25 mouse cellular contexts compared by ENCODE assay signal in genomic region chr11:109716981-109717380, GRCm38 (mm10). TPM values are rescaled to one million over a fixed set of nuclear protein-coding genes. Genes with fewer than 3 reads are reported as not detected.
DNase-seq lines count a peak whose midpoint lies in the region; ATAC-seq and TF ChIP-seq lines count a peak whose summit lies in the region.
"Had no signal": no experiment of that assay in that cellular context is flagged by ENCODE, and none has a peak within 500 bp of the region (broad histone marks: within the 10 kb centered on the region; RNA-seq: fewer than 3 reads in every experiment).

No protein-coding gene starts in this region.

- no peak for DNase-seq in forebrain, embryonic 14.5 days (ENCODE audit: low spot score)
- no peak for DNase-seq in hindbrain, postnatal 0 days (ENCODE audit: low spot score)
- no peak for DNase-seq in hindbrain, embryonic 10.5 days (ENCODE audit: low spot score)
- peak; percentile 17 for DNase-seq in Muller cell, postnatal 12 days (ENCODE audit: inconsistent ontology term)
- no peak for DNase-seq in adrenal gland, adult 8-10 months
- DNase-seq: adrenal gland, adult 2 months; B cell, adult 2 months; kidney, adult 11 months; kidney, postnatal 14 days; left cerebral cortex, postnatal 4 days; liver; thymus, adult 18-20 months; thymus, postnatal 25 days had no signal

- H3K4me3 ChIP-seq in forebrain, embryonic 15.5 days, result no peak overlapping the region
- H3K4me3 ChIP-seq in forebrain, embryonic 14.5 days (ENCODE audit: low read depth, low read length), result no peak overlapping the region
- no peak overlapping the region for H3K4me3 ChIP-seq in hindbrain, postnatal 0 days (ENCODE audit: low read length)
- H3K4me3 ChIP-seq in hindbrain, embryonic 10.5 days, result no peak overlapping the region
- H3K4me3 ChIP-seq in cortical plate, adult 2 months (ENCODE audit: insufficient read depth, low read length), result no peak overlapping the region
- H3K4me3 ChIP-seq: embryonic facial prominence, embryonic 13.5 days; erythroblast, embryonic 14.5 days; heart, embryonic 10.5 days; heart, embryonic 15.5 days; hindbrain, embryonic 13.5 days; neural tube, embryonic 12.5 days had no signal

- no peak overlapping the region for H3K4me2 ChIP-seq in forebrain, embryonic 15.5 days (replicated peaks)
- H3K4me2 ChIP-seq in forebrain, embryonic 14.5 days (ENCODE audit: low read length), result no peak overlapping the region
- H3K4me2 ChIP-seq in hindbrain, postnatal 0 days (ENCODE audit: low read depth, low read length), result no peak overlapping the region
- H3K4me2 ChIP-seq: embryonic facial prominence, embryonic 13.5 days; heart, embryonic 15.5 days; hindbrain, embryonic 13.5 days; midbrain, embryonic 11.5 days; neural tube, embryonic 12.5 days had no signal

- no peaks in the 10 kb centered on the region for H3K36me3 ChIP-seq in forebrain, embryonic 15.5 days
- no peaks in the 10 kb centered on the region for H3K36me3 ChIP-seq in forebrain, embryonic 14.5 days (ENCODE audit: control insufficient read depth, insufficient read depth, low read length)
- H3K36me3 ChIP-seq in hindbrain, postnatal 0 days (ENCODE audit: insufficient read depth, low read length), result no peaks in the 10 kb centered on the region
- no peaks in the 10 kb centered on the region for H3K36me3 ChIP-seq in hindbrain, embryonic 10.5 days
- H3K36me3 ChIP-seq: embryonic facial prominence, embryonic 13.5 days; heart, embryonic 10.5 days; heart, embryonic 15.5 days; hindbrain, embryonic 13.5 days; neural tube, embryonic 12.5 days had no signal

- TF ChIP-seq POLR2A in cortical plate, adult 2 months (IDR thresholded peaks at IDR 0.05; ENCODE audit: extremely low read depth, insufficient read depth, low read length), result no peak

- 78% methylated on average over 7 of the region's 7 CpGs for WGBS in forebrain, embryonic 15.5 days
- 75% methylated on average over 7 of the region's 7 CpGs for WGBS in forebrain, embryonic 14.5 days
- WGBS in hindbrain, postnatal 0 days, result 47% methylated on average over 7 of the region's 7 CpGs
- WGBS in hindbrain, embryonic 10.5 days, result 75% methylated on average over 7 of the region's 7 CpGs

- H3K9me3 ChIP-seq in forebrain, embryonic 15.5 days, result no peaks in the 10 kb centered on the region
- no peaks in the 10 kb centered on the region for H3K9me3 ChIP-seq in forebrain, embryonic 14.5 days (replicated peaks; ENCODE audit: control insufficient read depth, low read length)
- H3K9me3 ChIP-seq in hindbrain, postnatal 0 days (ENCODE audit: low read length), result no peaks in the 10 kb centered on the region
- no peaks in the 10 kb centered on the region for H3K9me3 ChIP-seq in hindbrain, embryonic 10.5 days
- H3K9me3 ChIP-seq: embryonic facial prominence, embryonic 13.5 days; heart, embryonic 10.5 days; heart, embryonic 15.5 days; hindbrain, embryonic 13.5 days; neural tube, embryonic 12.5 days had no signal

- peak overlapping the region; percentile 27; the same call in 1 of the 2 replicates for H3K27ac ChIP-seq in forebrain, embryonic 15.5 days (replicated peaks)
- no peak overlapping the region for H3K27ac ChIP-seq in forebrain, embryonic 14.5 days (ENCODE audit: low read depth, low read length)
- no peak overlapping the region for H3K27ac ChIP-seq in hindbrain, postnatal 0 days
- no peak overlapping the region for H3K27ac ChIP-seq in hindbrain, embryonic 10.5 days
- H3K27ac ChIP-seq in cortical plate, adult 2 months (ENCODE audit: insufficient read depth, low read length), result peak overlapping the region; percentile 15
- H3K27ac ChIP-seq: embryonic facial prominence, embryonic 13.5 days; heart, embryonic 10.5 days; heart, embryonic 15.5 days; hindbrain, embryonic 13.5 days; neural tube, embryonic 12.5 days; stomach, postnatal 0 days had no signal

- H3K9ac ChIP-seq in forebrain, embryonic 15.5 days (replicated peaks), result no peak overlapping the region
- no peak overlapping the region for H3K9ac ChIP-seq in forebrain, embryonic 14.5 days (ENCODE audit: low read length)
- no peak overlapping the region for H3K9ac ChIP-seq in hindbrain, postnatal 0 days (replicated peaks; ENCODE audit: low read length)
- H3K9ac ChIP-seq: embryonic facial prominence, embryonic 13.5 days; heart, embryonic 15.5 days; hindbrain, embryonic 13.5 days; neural tube, embryonic 12.5 days had no signal

- no peak for ATAC-seq in forebrain, embryonic 15.5 days (replicated peaks)
- ATAC-seq in forebrain, embryonic 14.5 days, result no peak
- peak; percentile 27; the same call in 1 of the 2 replicates for ATAC-seq in hindbrain, postnatal 0 days
- ATAC-seq: activated CD4-positive, CD25-positive, alpha-beta regulatory T cell, adult 4 months; midbrain, embryonic 16.5 days had no signal

- H3K4me1 ChIP-seq in forebrain, embryonic 15.5 days, result peaks cover 31% of the 10 kb centered on the region
- H3K4me1 ChIP-seq in forebrain, embryonic 14.5 days (ENCODE audit: control insufficient read depth, insufficient read depth, low read length), result peaks cover 9% of the 10 kb centered on the region; the same call in 1 of the 2 replicates
- peaks cover 11% of the 10 kb centered on the region for H3K4me1 ChIP-seq in hindbrain, postnatal 0 days (ENCODE audit: insufficient read depth, low read length)
- peaks cover 33% of the 10 kb centered on the region for H3K4me1 ChIP-seq in hindbrain, embryonic 10.5 days (replicated peaks)
- peaks cover 11% of the 10 kb centered on the region for H3K4me1 ChIP-seq in cortical plate, adult 2 months (ENCODE audit: control insufficient read depth, insufficient read depth, low read length)

- peaks cover 8% of the 10 kb centered on the region; the same call in 1 of the 2 replicates for H3K27me3 ChIP-seq in forebrain, embryonic 15.5 days
- H3K27me3 ChIP-seq in forebrain, embryonic 14.5 days (replicated peaks; ENCODE audit: control insufficient read depth, insufficient read depth, low read length), result 0 out of 2 replicates have a peak, but pooled peaks cover 4% of the 10 kb centered on the region
- H3K27me3 ChIP-seq in hindbrain, postnatal 0 days (ENCODE audit: insufficient read depth, low read length), result no peaks in the 10 kb centered on the region
- peaks cover 29% of the 10 kb centered on the region for H3K27me3 ChIP-seq in hindbrain, embryonic 10.5 days (ENCODE audit: insufficient read depth, poor library complexity, severe bottlenecking)
- H3K27me3 ChIP-seq: heart, embryonic 15.5 days had no signal

- no peak for TF ChIP-seq CTCF in hindbrain, postnatal 0 days (IDR thresholded peaks at IDR 0.05; ENCODE audit: low read depth)
- TF ChIP-seq CTCF in cortical plate, adult 2 months (IDR thresholded peaks at IDR 0.05; ENCODE audit: extremely low read depth, insufficient read depth, low read length), result no peak

RNA-seq across cellular contexts. Expression of gene Fam20a, which starts 5.1 kb away (rescaled TPM):
- polyA plus RNA-seq in forebrain, embryonic 15.5 days (2015; fragmentation: Nextera tagmentation; extraction: Ambion mirVana), result 1.7 and 1.8 TPM in 2 replicates
- polyA plus RNA-seq in forebrain, embryonic 14.5 days (2014; fragmentation: Nextera tagmentation; extraction: Ambion mirVana), result 1.7 and 2.3 TPM in 2 replicates
- total RNA-seq in hindbrain, postnatal 0 days (2014; rRNA removed), result 9.1 and 10.1 TPM in 2 replicates
- polyA plus RNA-seq in hindbrain, postnatal 0 days (2015; fragmentation: Nextera tagmentation; extraction: Ambion mirVana), result 9.3 and 9.4 TPM in 2 replicates
- 1.5 and 2.0 TPM in 2 replicates for polyA plus RNA-seq in hindbrain, embryonic 10.5 days (2016; fragmentation: Nextera tagmentation; extraction: Ambion mirVana)
- 22.5 and 24.6 TPM in 2 replicates for polyA plus RNA-seq in cortical plate, adult 2 months (2012; rRNA removed)
- 1 to 10 TPM; 2.6 to 5.2 (median 3.7) TPM for total RNA-seq in adrenal gland, adult 8-10 months (2022)
- polyA plus RNA-seq: erythroblast, embryonic 14.5 days had no signal

Comparison
In these comparisons a context has a peak if more than half of its experiments do, and no peak if none do; other contexts are left out.
1. H3K27ac ChIP-seq: peak in forebrain, embryonic 15.5 days (single experiment) and cortical plate, adult 2 months (single experiment); none in forebrain, embryonic 14.5 days (single experiment), hindbrain, postnatal 0 days (single experiment) and hindbrain, embryonic 10.5 days (single experiment).